Mouse (Mus musculus) thymus, postnatal 25 days (tissue): ENCODE results near the gene Acvr2a.

Experiments
- DNase-seq: peaks from one replicate; pipeline ENCODE4 v3.0.0; 2022

Acvr2a gene

DNA sequence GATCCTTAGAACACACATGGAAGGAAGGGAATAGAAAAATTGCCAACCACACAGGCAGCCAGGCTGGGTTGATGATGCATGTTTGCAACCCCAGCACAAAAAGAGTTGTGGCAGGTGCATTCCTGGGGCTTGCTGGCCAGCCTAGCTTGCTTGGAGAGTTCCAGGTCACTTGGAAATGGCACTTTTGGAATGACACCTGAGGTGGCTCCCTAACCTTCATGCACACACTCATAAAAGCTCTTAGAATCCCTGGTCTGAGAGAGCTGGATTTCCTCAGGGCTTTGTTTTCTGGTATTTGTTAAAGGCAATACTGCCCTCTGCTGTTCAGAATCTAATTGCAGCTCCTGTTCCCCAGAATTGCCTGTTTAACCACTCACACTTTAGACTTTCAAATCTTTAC lies 72.0 kb downstream of the Acvr2a start:
- DNase-seq: peak; percentile 33

DNA sequence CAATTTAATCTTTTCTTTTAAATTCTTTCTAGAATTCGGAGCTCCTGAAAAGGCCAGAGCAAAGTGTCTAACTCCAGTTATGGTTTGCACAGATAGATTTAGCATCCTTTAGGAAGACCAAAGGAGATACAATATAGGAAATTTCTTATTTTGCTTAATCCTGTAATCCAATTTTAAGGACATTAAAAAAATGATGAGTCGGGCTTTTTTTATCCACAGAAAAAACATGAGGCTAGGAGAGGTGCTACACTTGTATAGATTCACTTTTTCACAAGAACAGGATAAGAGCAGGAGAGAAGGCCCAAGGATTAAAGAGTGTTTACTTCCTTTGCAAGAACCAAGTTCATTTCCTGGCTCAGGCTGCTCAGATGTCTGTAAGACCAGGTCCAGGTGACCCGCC lies 81.3 kb downstream of the Acvr2a start:
- no peak for DNase-seq

DNA sequence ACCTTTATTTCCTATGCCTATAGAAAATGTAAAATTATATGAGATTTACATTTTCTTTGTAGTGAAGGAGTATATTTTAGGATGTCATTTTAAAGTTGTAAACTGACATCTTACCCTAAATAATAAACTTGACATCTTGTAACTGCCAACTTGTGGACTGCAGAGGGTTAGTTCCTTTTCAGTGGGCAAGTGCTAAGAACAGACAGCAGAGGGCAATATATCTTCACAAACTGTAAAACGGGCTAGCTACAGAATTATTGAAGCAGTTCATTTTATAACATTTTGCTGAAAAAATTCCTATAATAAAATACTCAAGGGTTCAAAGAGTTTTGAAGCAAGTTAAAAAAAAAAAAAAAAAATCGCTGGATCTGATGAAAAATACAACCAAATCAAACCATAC lies 95.0 kb downstream of the Acvr2a start:
- no peak for DNase-seq

- no peak for DNase-seq
These were observed 100.3 kb downstream of the Acvr2a start for GRCm38 (mm10) chr2:48914185-48914584.

DNA sequence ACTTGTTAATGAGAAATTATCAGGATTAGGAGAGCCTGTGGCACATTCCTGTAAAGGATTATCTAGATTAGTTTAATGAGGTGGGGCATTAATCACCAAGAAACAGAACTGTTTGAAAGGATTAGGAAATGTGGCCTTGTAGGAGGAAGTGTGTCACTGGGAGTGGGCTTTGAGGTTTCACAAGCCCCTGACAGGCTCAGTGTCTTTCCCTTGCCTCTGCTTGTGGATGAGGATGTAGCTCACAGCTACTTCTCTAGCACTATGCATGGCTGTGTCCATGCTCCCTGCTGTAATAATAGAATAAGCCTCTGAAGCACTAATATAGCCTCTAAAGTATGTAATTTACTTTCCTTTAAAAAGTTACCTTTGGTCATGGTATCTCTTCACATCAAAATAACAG lies 101.9 kb downstream of the Acvr2a start:
- DNase-seq: no peak

- no peak for DNase-seq
These were observed 121.1 kb downstream of the Acvr2a start for GRCm38 (mm10) chr2:48935058-48935457.

GRCm38 (mm10) chr2:48947761-48948160 lies 133.9 kb downstream of the Acvr2a start:
- DNase-seq: no peak

GRCm38 (mm10) chr2:48948841-48949584 lies 135.1 kb downstream of the Acvr2a start, which contains the start of gene Mbd5:
Gene Mbd5, plus strand, starts transcription at chr2:48949508.
- peak; percentile 99 for DNase-seq

DNA sequence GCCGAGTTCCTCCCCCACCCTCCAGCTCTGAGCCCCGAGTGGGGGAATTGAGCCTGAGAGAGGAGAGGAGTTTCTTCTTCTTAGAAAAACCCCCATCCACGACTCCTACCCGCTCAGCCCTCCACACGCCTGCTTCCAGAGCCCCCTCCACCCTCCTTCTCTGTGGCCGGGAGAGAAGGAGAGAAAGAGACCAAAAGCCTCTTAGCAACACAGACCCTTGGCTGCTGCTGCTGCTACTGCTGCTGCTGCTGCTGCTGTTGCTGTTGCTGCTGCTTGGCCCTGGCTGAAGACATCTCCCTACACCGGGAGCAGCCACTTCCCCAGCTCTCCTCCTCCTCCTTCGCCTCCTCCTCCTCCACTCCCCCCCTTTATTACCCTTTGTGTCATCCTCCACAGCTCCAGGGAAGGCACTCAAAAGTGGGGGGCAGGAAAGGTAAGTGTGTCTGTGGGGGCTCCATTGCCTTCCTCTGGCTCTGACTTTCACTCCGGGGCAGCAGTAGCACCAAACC lies 135.9 kb downstream of the Acvr2a start:
- peak; percentile 68 for DNase-seq

DNA sequence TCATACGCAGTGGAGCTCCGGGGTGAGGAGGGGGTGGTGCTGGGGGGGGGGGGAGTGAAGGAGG lies 136.2 kb downstream of the Acvr2a start, which contains the start of gene Orc4:
Gene Orc4 (minus strand): TSS at position 26 of the 64 bp plus-strand sequence.
- no peak for DNase-seq

GRCm38 (mm10) chr2:48950316-48950880 lies 136.5 kb downstream of the Acvr2a start:
- no peak for DNase-seq
